Mouse (Mus musculus): Measurements from ENCODE around the gene St5. TPM values are rescaled to one million over a fixed set of nuclear protein-coding genes. Genes with fewer than 3 reads are reported as not detected.

St5 gene
- polyA plus RNA-seq, 1 experiment: 28.6 TPM

DNA sequence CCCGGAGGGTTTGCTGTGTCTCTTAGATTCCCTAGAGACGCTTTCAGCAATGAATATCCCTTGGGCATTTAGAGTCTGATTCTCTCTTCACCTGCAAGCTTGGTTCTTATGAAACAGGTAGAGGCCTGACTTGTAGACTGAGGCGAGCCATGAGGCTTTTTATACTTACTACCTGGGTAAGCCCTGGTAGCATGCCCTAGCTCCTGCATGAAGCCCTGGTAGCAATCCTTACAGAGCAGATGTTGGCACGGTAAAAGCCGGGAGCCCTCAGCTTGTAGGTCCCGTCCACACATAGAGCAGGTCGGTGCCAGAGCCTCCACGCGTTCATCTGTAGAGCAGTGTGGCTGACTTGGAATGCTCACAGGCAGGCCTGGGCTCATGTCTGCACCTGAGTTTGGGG, 195.8 kb downstream of the St5 start:
- Histone ChIP-seq H3K4me3 (ENCODE audit: insufficient read depth, poor library complexity, severe bottlenecking) (no peak overlapping the region), H3K27me3 (ENCODE audit: control insufficient read depth, insufficient read depth, insufficient read length) (no peaks in the 10 kb centered on the region), H3K79me3 (ENCODE audit: low read depth) (no peaks in the 10 kb centered on the region), H3K79me2 (ENCODE audit: control insufficient read depth, insufficient read depth) (no peaks in the 10 kb centered on the region), H3K36me3 (ENCODE audit: control insufficient read depth, insufficient read depth) (no peaks in the 10 kb centered on the region), H3ac (ENCODE audit: control insufficient read depth, insufficient read length, low read depth) (no peak overlapping the region)
- no peak for TF ChIP-seq MYOG (IDR thresholded peaks at IDR 0.05; ENCODE audit: control insufficient read depth, extremely low read depth, insufficient read length)
- TF ChIP-seq MYOD1 (IDR thresholded peaks at IDR 0.05; ENCODE audit: control insufficient read depth, insufficient read length, low read depth): no peak
- no peak for TF ChIP-seq FOSL1 (IDR thresholded peaks at IDR 0.05; ENCODE audit: insufficient read depth, low read length, poor library complexity, severe bottlenecking)
- no peak for TF ChIP-seq CTCF (IDR thresholded peaks at IDR 0.05; ENCODE audit: control insufficient read depth, insufficient read depth, insufficient read length)
- TF ChIP-seq CEBPB (IDR thresholded peaks at IDR 0.05; ENCODE audit: low read depth): no peak
- no peak for TF ChIP-seq MAX (IDR thresholded peaks at IDR 0.05)
- no peak for TF ChIP-seq USF1 (IDR thresholded peaks at IDR 0.05; ENCODE audit: low read depth)

DNA sequence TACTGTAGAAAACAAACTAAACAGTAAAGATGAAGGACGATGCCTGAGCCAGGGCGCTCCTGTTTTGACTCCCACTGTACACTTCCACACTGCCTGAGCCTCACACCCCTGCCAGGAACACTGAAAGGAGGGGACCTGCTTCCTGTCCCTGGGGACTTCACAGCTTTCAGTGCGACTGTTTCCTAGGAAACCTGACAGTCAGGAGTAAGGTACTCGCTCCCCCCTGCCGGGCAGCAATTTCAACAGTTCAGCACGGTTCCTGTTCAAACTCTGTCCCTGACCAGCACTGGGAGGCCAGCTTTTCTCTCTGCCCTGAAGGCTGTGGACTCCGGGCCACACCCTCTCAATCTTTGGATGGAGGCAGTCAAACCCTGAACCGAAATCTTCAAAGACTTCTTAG, 196.3 kb downstream of the St5 start:
- H3K79me2 ChIP-seq (ENCODE audit: control insufficient read depth, insufficient read depth): no peaks in the 10 kb centered on the region
- no peaks in the 10 kb centered on the region for H3K27me3 ChIP-seq (ENCODE audit: control insufficient read depth, insufficient read depth, insufficient read length)
- no peaks in the 10 kb centered on the region for H3K36me3 ChIP-seq (ENCODE audit: control insufficient read depth, insufficient read depth)
- no peaks in the 10 kb centered on the region for H3K79me3 ChIP-seq (ENCODE audit: low read depth)
- H3K4me3 ChIP-seq (ENCODE audit: insufficient read depth, poor library complexity, severe bottlenecking): no peak overlapping the region
- TF ChIP-seq CTCF (IDR thresholded peaks at IDR 0.05; ENCODE audit: control insufficient read depth, insufficient read depth, insufficient read length): no peak
- no peak for TF ChIP-seq USF1 (IDR thresholded peaks at IDR 0.05; ENCODE audit: low read depth)
- TF ChIP-seq MYOG (IDR thresholded peaks at IDR 0.05; ENCODE audit: control insufficient read depth, extremely low read depth, insufficient read length): no peak
- no peak for TF ChIP-seq CEBPB (IDR thresholded peaks at IDR 0.05; ENCODE audit: low read depth)
- TF ChIP-seq MYOD1 (IDR thresholded peaks at IDR 0.05; ENCODE audit: control insufficient read depth, insufficient read length, low read depth): no peak
- TF ChIP-seq MAX (IDR thresholded peaks at IDR 0.05): no peak
- no peak for TF ChIP-seq FOSL1 (IDR thresholded peaks at IDR 0.05; ENCODE audit: insufficient read depth, low read length, poor library complexity, severe bottlenecking)
- H3ac ChIP-seq (ENCODE audit: control insufficient read depth, insufficient read length, low read depth): no peak overlapping the region

DNA sequence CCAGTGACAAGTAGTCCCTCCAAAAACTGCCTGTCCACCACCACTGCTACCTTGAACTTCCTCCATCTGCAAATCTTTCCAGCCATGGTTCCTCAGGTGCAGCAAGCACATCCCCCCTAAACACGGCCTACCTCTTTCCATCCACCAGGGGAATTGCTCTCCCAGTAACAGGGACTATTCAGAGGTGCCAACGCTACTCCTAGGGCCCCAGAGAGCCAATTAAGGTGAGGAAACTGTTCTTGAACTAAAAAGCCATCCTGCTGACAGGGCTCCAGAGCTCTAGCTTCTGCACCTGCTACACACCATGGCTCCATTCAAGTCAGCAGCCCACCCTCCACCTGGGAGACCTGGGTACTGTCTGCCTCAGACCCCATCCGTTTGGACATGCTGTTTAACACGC, 205.9 kb downstream of the St5 start:
- TF ChIP-seq CTCF (IDR thresholded peaks at IDR 0.05; ENCODE audit: control insufficient read depth, insufficient read depth, insufficient read length) (no peak), CEBPB (IDR thresholded peaks at IDR 0.05; ENCODE audit: low read depth) (no peak), MYOG (IDR thresholded peaks at IDR 0.05; ENCODE audit: control insufficient read depth, extremely low read depth, insufficient read length) (no peak), MYOD1 (IDR thresholded peaks at IDR 0.05; ENCODE audit: control insufficient read depth, insufficient read length, low read depth) (no peak), MAX (IDR thresholded peaks at IDR 0.05) (no peak), USF1 (IDR thresholded peaks at IDR 0.05; ENCODE audit: low read depth) (no peak), FOSL1 (IDR thresholded peaks at IDR 0.05; ENCODE audit: insufficient read depth, low read length, poor library complexity, severe bottlenecking) (no peak)
- H3K4me3 ChIP-seq (ENCODE audit: insufficient read depth, poor library complexity, severe bottlenecking): no peak overlapping the region
- no peaks in the 10 kb centered on the region for H3K36me3 ChIP-seq (ENCODE audit: control insufficient read depth, insufficient read depth)
- no peak overlapping the region for H3ac ChIP-seq (ENCODE audit: control insufficient read depth, insufficient read length, low read depth)
- no peaks in the 10 kb centered on the region for H3K79me2 ChIP-seq (ENCODE audit: control insufficient read depth, insufficient read depth)
- H3K27me3 ChIP-seq (ENCODE audit: control insufficient read depth, insufficient read depth, insufficient read length): no peaks in the 10 kb centered on the region
- H3K79me3 ChIP-seq (ENCODE audit: low read depth): no peaks in the 10 kb centered on the region

DNA sequence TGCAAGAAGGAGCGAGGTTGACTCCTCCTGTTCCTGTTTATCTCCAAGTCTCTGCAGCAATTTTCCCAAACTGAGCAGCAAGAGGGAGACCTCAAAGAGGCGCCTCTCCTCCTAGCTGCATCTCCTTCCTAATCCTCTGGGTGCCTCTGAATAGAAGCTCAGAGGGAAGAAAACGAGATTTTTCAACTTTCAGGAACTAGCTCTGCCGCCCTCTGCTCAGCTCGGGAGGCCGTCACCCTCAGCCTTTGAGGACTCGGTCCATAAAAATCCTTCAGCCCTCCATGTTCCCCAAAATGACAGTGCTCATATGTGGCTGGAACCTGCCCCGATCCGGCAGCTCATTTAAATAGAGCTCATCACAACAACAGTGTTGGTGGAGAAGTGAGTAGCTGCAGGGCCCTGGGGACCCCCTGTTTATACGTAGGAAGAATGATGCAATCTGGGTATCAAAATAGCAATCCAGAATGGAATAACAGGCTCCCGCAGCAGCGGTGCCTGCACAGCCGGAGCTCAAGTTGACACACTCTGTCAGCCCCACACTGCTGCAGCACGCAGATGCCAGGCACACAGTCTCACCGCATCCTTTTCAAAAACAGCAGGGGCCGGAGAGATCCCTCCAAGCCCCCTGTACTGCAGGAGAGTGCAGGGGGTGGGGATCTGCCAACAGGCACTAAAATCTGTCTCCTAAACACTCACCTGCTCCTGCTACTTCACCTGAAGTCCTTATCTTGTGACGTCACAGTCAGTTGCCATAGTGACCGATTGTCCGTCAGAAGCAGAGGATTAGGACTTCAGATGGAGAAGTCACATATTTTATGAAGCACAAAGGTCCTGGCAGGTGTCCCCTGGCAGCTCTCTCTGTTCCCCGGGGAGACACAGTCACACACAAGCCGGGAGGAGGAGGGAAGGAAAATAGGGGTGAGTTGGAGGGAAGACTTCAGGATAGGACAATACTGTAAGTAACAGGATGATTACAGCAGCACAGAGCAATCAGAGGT, 209.8 kb downstream of the St5 start:
- no peak overlapping the region for H3K4me3 ChIP-seq (ENCODE audit: insufficient read depth, poor library complexity, severe bottlenecking)

GRCm38 (mm10) chr7:109492616-109493318, 210.6 kb downstream of the St5 start:
- H3K79me2 ChIP-seq (ENCODE audit: control insufficient read depth, insufficient read depth): no peaks in the 10 kb centered on the region
- H3K36me3 ChIP-seq (ENCODE audit: control insufficient read depth, insufficient read depth): no peaks in the 10 kb centered on the region
- H3K4me3 ChIP-seq (ENCODE audit: insufficient read depth, poor library complexity, severe bottlenecking): no peak overlapping the region
- no peaks in the 10 kb centered on the region for H3K79me3 ChIP-seq (ENCODE audit: low read depth)
- H3ac ChIP-seq (ENCODE audit: control insufficient read depth, insufficient read length, low read depth): no peak overlapping the region
- no peak for TF ChIP-seq MAX (IDR thresholded peaks at IDR 0.05)
- no peak for TF ChIP-seq CTCF (IDR thresholded peaks at IDR 0.05; ENCODE audit: control insufficient read depth, insufficient read depth, insufficient read length)
- TF ChIP-seq USF1 (IDR thresholded peaks at IDR 0.05; ENCODE audit: low read depth): no peak
- no peak for TF ChIP-seq CEBPB (IDR thresholded peaks at IDR 0.05; ENCODE audit: low read depth)
- TF ChIP-seq FOSL1 (IDR thresholded peaks at IDR 0.05; ENCODE audit: insufficient read depth, low read length, poor library complexity, severe bottlenecking): no peak
- no peak for TF ChIP-seq MYOG (IDR thresholded peaks at IDR 0.05; ENCODE audit: control insufficient read depth, extremely low read depth, insufficient read length)
- no peak for TF ChIP-seq MYOD1 (IDR thresholded peaks at IDR 0.05; ENCODE audit: control insufficient read depth, insufficient read length, low read depth)
- no peaks in the 10 kb centered on the region for H3K27me3 ChIP-seq (ENCODE audit: control insufficient read depth, insufficient read depth, insufficient read length)

More for the DNA sequence above, 209.8 kb downstream of the St5 start:
- H3K36me3 ChIP-seq (ENCODE audit: control insufficient read depth, insufficient read depth): no peaks in the 10 kb centered on the region
- H3ac ChIP-seq (ENCODE audit: control insufficient read depth, insufficient read length, low read depth): no peak overlapping the region
- TF ChIP-seq CTCF (IDR thresholded peaks at IDR 0.05; ENCODE audit: control insufficient read depth, insufficient read depth, insufficient read length) (no peak), MYOD1 (IDR thresholded peaks at IDR 0.05; ENCODE audit: control insufficient read depth, insufficient read length, low read depth) (no peak), MYOG (IDR thresholded peaks at IDR 0.05; ENCODE audit: control insufficient read depth, extremely low read depth, insufficient read length) (no peak), CEBPB (IDR thresholded peaks at IDR 0.05; ENCODE audit: low read depth) (no peak), MAX (IDR thresholded peaks at IDR 0.05) (no peak), USF1 (IDR thresholded peaks at IDR 0.05; ENCODE audit: low read depth) (no peak), FOSL1 (IDR thresholded peaks at IDR 0.05; ENCODE audit: insufficient read depth, low read length, poor library complexity, severe bottlenecking) (no peak)
- no peaks in the 10 kb centered on the region for H3K79me2 ChIP-seq (ENCODE audit: control insufficient read depth, insufficient read depth)
- H3K27me3 ChIP-seq (ENCODE audit: control insufficient read depth, insufficient read depth, insufficient read length): no peaks in the 10 kb centered on the region
- H3K79me3 ChIP-seq (ENCODE audit: low read depth): no peaks in the 10 kb centered on the region
